Mouse (Mus musculus) hindbrain, embryonic 13.5 days (tissue): ENCODE data around the gene D630003M21Rik. TPM values are rescaled to one million over a fixed set of nuclear protein-coding genes. Genes with fewer than 3 reads are reported as not detected.

Experiments
- ATAC-seq: fragments of 200-750 bp; cut with Nextera tagmentation; 2 replicates; pipeline ENCODE4 v1.8.0; 2017; ENCODE audit warnings: moderate TSS enrichment; ENCODE audit not compliant: low FRiP score
- H3K27ac ChIP-seq: fragments of 300-500 bp; sonication (generic); 2 replicates; pipeline ENCODE4 v1.5.1; 2015; ENCODE audit warnings: inconsistent platforms, mild to moderate bottlenecking, moderate library complexity
- H3K27me3 ChIP-seq: fragments of 300-500 bp; sonication (generic); 2 replicates; pipeline ENCODE4 v1.6.1; 2015; ENCODE audit warnings: mild to moderate bottlenecking, inconsistent platforms
- H3K36me3 ChIP-seq: fragments of 300-500 bp; sonication (generic); 2 replicates; pipeline ENCODE4 v1.6.1; 2015; ENCODE audit warnings: mild to moderate bottlenecking, inconsistent platforms
- H3K4me1 ChIP-seq: fragments of 300-500 bp; sonication (generic); replicated peaks from 2 replicates; pipeline ENCODE4 v1.6.1; 2015; ENCODE audit warnings: inconsistent platforms
- H3K4me2 ChIP-seq: fragments of 300-500 bp; sonication (generic); 2 replicates; pipeline ENCODE4 v1.6.1; 2015; ENCODE audit warnings: inconsistent platforms, mild to moderate bottlenecking, moderate library complexity
- H3K4me3 ChIP-seq: fragments of 300-500 bp; sonication (generic); 2 replicates; pipeline ENCODE4 v1.5.1; 2015; ENCODE audit warnings: mild to moderate bottlenecking, inconsistent platforms
- H3K9ac ChIP-seq: fragments of 300-500 bp; sonication (generic); 2 replicates; pipeline ENCODE4 v1.6.1; 2015; ENCODE audit warnings: mild to moderate bottlenecking, inconsistent platforms
- H3K9me3 ChIP-seq: fragments of 300-500 bp; sonication (generic); 2 replicates; pipeline ENCODE4 v1.6.1; 2016; ENCODE audit warnings: inconsistent platforms
- WGBS: fragments of 180-500 bp; shearing (Covaris S2); methylation state at CpG from one replicate; pipeline ENCODE4 v1.1.7; 2015; 5-methylcytosine and 5-hydroxymethylcytosine counted together
- microRNA-seq: library from miRNA; unstranded; fragments of <30 nt; microRNA quantifications from one replicate; pipeline ENCODE4, GENCODE M21; 2016
- polyA plus RNA-seq: library from polyadenylated mRNA; unstranded; fragments of >200 nt; fragmentation: Nextera tagmentation; extraction: Ambion mirVana; gene quantifications from 2 replicates; pipeline ENCODE4 v1.2.1, GENCODE M21; 2015

D630003M21Rik gene
- polyA plus RNA-seq, 1 experiment from 2014 or later, result 2.0 TPM

- Histone ChIP-seq H3K4me1 (peaks cover 39% of the 10 kb centered on the region), H3K36me3 (no peaks in the 10 kb centered on the region), H3K4me2 (no peak overlapping the region), H3K27ac (no peak overlapping the region), H3K9ac (no peak overlapping the region), H3K9me3 (no peaks in the 10 kb centered on the region), H3K4me3 (no peak overlapping the region), H3K27me3 (peaks cover 26% of the 10 kb centered on the region)
- ATAC-seq, result no peak
- WGBS, result 65% methylated on average over 3 of the region's 3 CpGs
These were observed 85.2 kb downstream of the D630003M21Rik start for GRCm38 (mm10) chr2:158143816-158144215.

DNA sequence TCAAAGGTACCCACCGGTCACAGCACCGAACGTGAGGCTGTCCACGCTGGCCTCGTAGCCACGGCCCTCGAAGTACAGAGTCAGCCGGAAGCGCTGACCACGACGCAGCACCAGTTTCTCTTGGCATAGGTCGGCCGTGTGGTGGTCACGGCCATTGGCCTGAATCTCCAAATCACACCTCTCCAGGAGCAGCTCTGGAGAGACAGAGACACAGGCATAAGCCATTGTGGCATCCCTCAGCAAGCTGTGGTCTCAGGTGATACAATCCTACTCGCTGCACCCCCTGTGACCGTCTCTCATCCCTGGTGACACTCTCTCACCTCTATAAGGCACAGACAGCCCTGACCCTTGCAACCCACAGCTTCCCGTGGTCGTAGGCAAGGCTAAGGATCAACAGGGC is 86.0 kb downstream of the D630003M21Rik start:
- WGBS, result 85% methylated on average over 18 of the region's 18 CpGs
- H3K4me2 ChIP-seq, result no peak overlapping the region

GRCm38 (mm10) chr2:158141690-158142440 is 87.2 kb downstream of the D630003M21Rik start:
- Histone ChIP-seq H3K9me3 (no peaks in the 10 kb centered on the region), H3K9ac (no peak overlapping the region), H3K36me3 (no peaks in the 10 kb centered on the region), H3K27me3 (peaks cover 23% of the 10 kb centered on the region), H3K4me2 (no peak overlapping the region), H3K4me1 (peaks cover 39% of the 10 kb centered on the region), H3K4me3 (no peak overlapping the region), H3K27ac (no peak overlapping the region)
- 84% methylated on average over 7 of the region's 7 CpGs for WGBS
- no peak for ATAC-seq

More for the DNA sequence above, 86.0 kb downstream of the D630003M21Rik start:
- Histone ChIP-seq H3K4me3 (no peak overlapping the region), H3K9me3 (no peaks in the 10 kb centered on the region), H3K27ac (no peak overlapping the region), H3K27me3 (peaks cover 26% of the 10 kb centered on the region), H3K36me3 (no peaks in the 10 kb centered on the region), H3K4me1 (peaks cover 39% of the 10 kb centered on the region), H3K9ac (no peak overlapping the region)
- ATAC-seq, result no peak

- peaks cover 37% of the 10 kb centered on the region for H3K4me1 ChIP-seq
- no peak overlapping the region for H3K4me2 ChIP-seq
- no peaks in the 10 kb centered on the region for H3K9me3 ChIP-seq
- H3K4me3 ChIP-seq, result no peak overlapping the region
- H3K27me3 ChIP-seq, result peaks cover 19% of the 10 kb centered on the region
- H3K36me3 ChIP-seq, result no peaks in the 10 kb centered on the region
- ATAC-seq, result no peak
- WGBS, result 92% methylated on average over 7 of the region's 7 CpGs
- no peak overlapping the region for H3K9ac ChIP-seq
- no peak overlapping the region for H3K27ac ChIP-seq
These were observed 87.8 kb downstream of the D630003M21Rik start for GRCm38 (mm10) chr2:158141271-158141670.

DNA sequence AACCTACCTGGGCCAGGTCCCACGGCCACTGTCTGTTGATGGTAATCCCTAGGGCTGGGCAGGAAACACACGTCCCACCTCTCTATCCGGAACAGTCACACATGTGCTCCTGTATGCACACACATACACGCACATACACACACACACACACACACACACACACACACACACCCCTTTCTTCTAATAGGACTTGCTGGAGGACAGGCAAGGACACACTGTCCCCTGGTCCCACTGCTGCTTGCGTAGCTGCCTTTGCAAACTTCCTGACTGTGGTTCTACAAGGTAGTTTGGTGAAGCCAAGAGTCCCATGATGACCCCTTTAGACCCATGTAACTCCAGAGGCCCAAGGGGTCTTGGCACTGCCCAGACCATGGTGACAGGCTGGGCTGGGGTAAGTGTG is 88.4 kb downstream of the D630003M21Rik start:
- ATAC-seq, result no peak
- no peaks in the 10 kb centered on the region for H3K36me3 ChIP-seq
- no peak overlapping the region for H3K4me3 ChIP-seq
- no peak overlapping the region for H3K27ac ChIP-seq
- peaks cover 34% of the 10 kb centered on the region for H3K4me1 ChIP-seq
- 85% methylated on average over 5 of the region's 5 CpGs for WGBS
- H3K4me2 ChIP-seq, result no peak overlapping the region
- H3K27me3 ChIP-seq, result peaks cover 13% of the 10 kb centered on the region
- no peaks in the 10 kb centered on the region for H3K9me3 ChIP-seq
- H3K9ac ChIP-seq, result no peak overlapping the region

DNA sequence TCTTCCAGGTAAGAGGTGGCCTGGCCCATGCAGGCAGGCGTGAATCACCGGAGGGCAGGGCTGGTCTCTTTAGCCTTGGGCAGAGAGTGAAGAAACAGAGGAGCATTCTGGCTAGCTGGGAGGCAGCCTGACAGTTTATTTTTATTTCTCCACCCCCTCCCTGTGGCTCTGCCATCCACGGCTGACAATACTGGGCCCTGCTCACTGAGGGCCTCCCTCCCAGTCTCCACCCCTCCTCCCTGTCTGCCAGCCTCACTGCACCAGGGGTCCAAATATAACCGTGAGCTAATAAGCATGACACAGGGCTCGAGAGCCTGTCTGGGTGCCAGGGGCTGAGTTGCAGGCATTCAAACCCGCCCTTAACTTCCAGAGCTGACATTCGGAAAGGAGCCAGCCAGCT is 89.4 kb downstream of the D630003M21Rik start:
- peak overlapping the region; percentile 21; the same call in 1 of the 2 replicates for H3K9ac ChIP-seq

DNA sequence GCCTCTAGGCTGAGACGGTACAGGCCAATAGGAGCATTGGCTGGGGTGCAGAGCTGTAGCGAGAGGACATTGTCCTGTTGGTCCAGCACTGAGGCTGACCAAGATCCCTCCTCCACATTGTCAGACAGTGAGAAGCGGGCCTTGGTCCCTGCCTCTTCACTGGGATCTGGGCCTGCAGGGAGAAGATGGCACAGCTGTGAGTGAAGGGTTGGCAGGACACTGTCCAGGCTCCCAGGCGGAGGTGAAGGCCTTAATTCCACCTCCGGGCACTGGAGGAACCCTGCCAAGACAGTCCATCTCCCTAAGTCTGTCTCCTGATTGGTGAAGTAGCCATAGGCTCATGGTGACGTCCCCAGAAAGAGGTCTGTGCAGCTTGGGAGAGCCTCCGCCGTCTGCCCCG is 90.2 kb downstream of the D630003M21Rik start:
- 90% methylated on average over 9 of the region's 9 CpGs for WGBS
- no peak overlapping the region for H3K4me3 ChIP-seq
- no peak overlapping the region for H3K4me2 ChIP-seq
- no peak overlapping the region for H3K9ac ChIP-seq
- H3K27me3 ChIP-seq, result no peaks in the 10 kb centered on the region
- no peaks in the 10 kb centered on the region for H3K36me3 ChIP-seq
- H3K4me1 ChIP-seq, result peaks cover 30% of the 10 kb centered on the region
- no peaks in the 10 kb centered on the region for H3K9me3 ChIP-seq
- H3K27ac ChIP-seq, result no peak overlapping the region; the same call in 1 of the 2 replicates
- no peak for ATAC-seq

More for the DNA sequence above, 89.4 kb downstream of the D630003M21Rik start:
- peaks cover 34% of the 10 kb centered on the region for H3K4me1 ChIP-seq
- no peak overlapping the region for H3K4me3 ChIP-seq
- no peaks in the 10 kb centered on the region for H3K36me3 ChIP-seq
- peak overlapping the region; percentile 35; the same call in 1 of the 2 replicates for H3K27ac ChIP-seq
- ATAC-seq, result peak; percentile 46; the same call in 1 of the 2 replicates
- H3K9me3 ChIP-seq, result no peaks in the 10 kb centered on the region
- H3K4me2 ChIP-seq, result no peak overlapping the region
- H3K27me3 ChIP-seq, result 0 out of 2 replicates have a peak, but pooled peaks cover 2% of the 10 kb centered on the region
- 31% methylated on average over 7 of the region's 7 CpGs for WGBS

- ATAC-seq, result no peak
- Histone ChIP-seq H3K4me3 (no peak overlapping the region), H3K4me2 (no peak overlapping the region), H3K36me3 (no peaks in the 10 kb centered on the region), H3K4me1 (peaks cover 24% of the 10 kb centered on the region), H3K9ac (no peak overlapping the region), H3K27ac (no peak overlapping the region), H3K9me3 (no peaks in the 10 kb centered on the region), H3K27me3 (no peaks in the 10 kb centered on the region)
- 93% methylated on average over 12 of the region's 12 CpGs for WGBS
These were observed 91.3 kb downstream of the D630003M21Rik start for GRCm38 (mm10) chr2:158137771-158138170.

DNA sequence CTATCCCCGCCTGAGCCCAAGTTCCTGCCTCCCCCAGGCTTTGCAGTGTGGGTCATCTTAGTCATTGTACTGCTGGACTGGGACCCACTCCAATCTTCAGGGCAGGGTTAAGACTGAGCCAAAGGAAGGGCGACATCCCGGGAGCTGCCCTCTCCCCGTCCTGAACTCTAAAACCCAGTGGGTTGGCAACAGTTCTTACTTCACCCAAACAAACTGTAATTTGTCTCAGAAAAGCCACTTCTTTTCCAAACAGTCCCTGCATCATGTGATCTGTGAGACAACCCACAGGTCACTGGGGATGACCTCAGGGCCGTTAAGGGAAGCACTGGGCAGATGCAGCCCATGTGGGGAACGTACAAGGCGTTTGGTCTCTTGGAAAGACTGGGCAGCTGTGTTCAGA is 92.8 kb downstream of the D630003M21Rik start:
- no peak for ATAC-seq
- no peak overlapping the region for H3K9ac ChIP-seq
- no peak overlapping the region for H3K4me2 ChIP-seq
- H3K27me3 ChIP-seq, result no peaks in the 10 kb centered on the region
- no peaks in the 10 kb centered on the region for H3K36me3 ChIP-seq
- WGBS, result 55% methylated on average over 7 of the region's 7 CpGs
- peaks cover 22% of the 10 kb centered on the region for H3K4me1 ChIP-seq
- no peak overlapping the region for H3K4me3 ChIP-seq
- no peaks in the 10 kb centered on the region for H3K9me3 ChIP-seq
- H3K27ac ChIP-seq, result no peak overlapping the region

- no peaks in the 10 kb centered on the region for H3K27me3 ChIP-seq
- WGBS, result 75% methylated on average over 6 of the region's 6 CpGs
- H3K36me3 ChIP-seq, result no peaks in the 10 kb centered on the region
- ATAC-seq, result no peak
- no peak overlapping the region for H3K4me2 ChIP-seq
- H3K4me3 ChIP-seq, result no peak overlapping the region
- H3K9me3 ChIP-seq, result no peaks in the 10 kb centered on the region
- no peak overlapping the region for H3K9ac ChIP-seq
- no peak overlapping the region for H3K27ac ChIP-seq
- H3K4me1 ChIP-seq, result peaks cover 18% of the 10 kb centered on the region
These were observed 96.0 kb downstream of the D630003M21Rik start for GRCm38 (mm10) chr2:158133050-158133449.

Small RNA genes lying within 50 kb of the gene (microRNA-seq; reads per million reads assigned to microRNA genes)
- not detected for gene Mir7685

Other genes starting within 250 kb of the D630003M21Rik start
- gene Tti1, start 200.8 kb downstream of the D630003M21Rik start, polyA plus RNA-seq, result 17.7 and 18.5 TPM in 2 replicates
- gene Rprd1b, start 200.7 kb downstream of the D630003M21Rik start, polyA plus RNA-seq, result 37.3 and 39.8 TPM in 2 replicates
- 10.1 TPM in 2 replicates for gene Tgm2, start 82.8 kb downstream of the D630003M21Rik start, polyA plus RNA-seq
- gene Bpi, start 28.9 kb upstream of the D630003M21Rik start, polyA plus RNA-seq, result not detected in 2 replicates
- 2.6 and 2.8 TPM in 2 replicates for gene Lbp, start 77.3 kb upstream of the D630003M21Rik start, polyA plus RNA-seq
- gene Snhg11, start 146.4 kb upstream of the D630003M21Rik start, polyA plus RNA-seq, result 518 and 582 TPM in 2 replicates
- 22.8 and 25.5 TPM in 2 replicates for gene Ralgapb, start 180.6 kb upstream of the D630003M21Rik start, polyA plus RNA-seq